Mouse (Mus musculus) limb, embryonic 12.5 days (tissue): ENCODE results near the gene Aunip. TPM values are rescaled to one million over a fixed set of nuclear protein-coding genes. Genes with fewer than 3 reads are reported as not detected.

Source experiments
- ATAC-seq: fragments of 200-750 bp; cut with Nextera tagmentation; 2 replicates; pipeline ENCODE4 v1.8.0; 2017; ENCODE audit warnings: low read depth, moderate TSS enrichment; ENCODE audit not compliant: insufficient number of reproducible peaks, insufficient read depth, low FRiP score, low TSS enrichment
- H3K27ac ChIP-seq: fragments of 300-500 bp; sonication (generic); 2 replicates; pipeline ENCODE4 v1.5.1; 2016; ENCODE audit warnings: mild to moderate bottlenecking, moderate library complexity
- H3K27me3 ChIP-seq: fragments of 300-500 bp; sonication (generic); 2 replicates; pipeline ENCODE4 v1.6.1; 2016; ENCODE audit warnings: mild to moderate bottlenecking, moderate library complexity
- H3K36me3 ChIP-seq: fragments of 300-500 bp; sonication (generic); 2 replicates; pipeline ENCODE4 v1.6.1; 2016; ENCODE audit warnings: mild to moderate bottlenecking, moderate library complexity
- H3K4me1 ChIP-seq: fragments of 300-500 bp; sonication (generic); replicated peaks from 2 replicates; pipeline ENCODE4 v1.6.1; 2016
- H3K4me2 ChIP-seq: fragments of 300-500 bp; sonication (generic); 2 replicates; pipeline ENCODE4 v1.6.1; 2016; ENCODE audit warnings: mild to moderate bottlenecking, moderate library complexity
- H3K4me3 ChIP-seq: fragments of 300-500 bp; sonication (generic); replicated peaks from 2 replicates; pipeline ENCODE4 v1.5.1; 2016; ENCODE audit warnings: mild to moderate bottlenecking
- H3K9ac ChIP-seq: fragments of 300-500 bp; sonication (generic); replicated peaks from 2 replicates; pipeline ENCODE4 v1.6.1; 2016; ENCODE audit warnings: mild to moderate bottlenecking, moderate library complexity
- H3K9me3 ChIP-seq: fragments of 300-500 bp; sonication (generic); 2 replicates; pipeline ENCODE4 v1.6.1; 2016; ENCODE audit warnings: mild to moderate bottlenecking, moderate library complexity
- WGBS: fragments of 180-500 bp; shearing (Covaris S2); methylation state at CpG from one replicate; pipeline ENCODE4 v1.1.7; 2016; 5-methylcytosine and 5-hydroxymethylcytosine counted together
- polyA plus RNA-seq: library from polyadenylated mRNA; unstranded; fragments of >200 nt; fragmentation: Nextera tagmentation; extraction: Ambion mirVana; gene quantifications from 2 replicates; pipeline ENCODE4 v1.2.1, GENCODE M21; 2016

Aunip gene
- 15.8 and 16.5 TPM in 2 replicates for polyA plus RNA-seq

GRCm38 (mm10) chr4:134510845-134511411 lies at the start of gene Aunip:
Aunip (plus strand) TSS chr4:134510999.
- H3K4me1 ChIP-seq, result peaks cover 15% of the 10 kb centered on the region
- peak within 1 kb of the TSS; percentile 69 for H3K9ac ChIP-seq
- peak within 1 kb of the TSS; percentile 88 for H3K4me2 ChIP-seq
- under 1% methylated on average over 42 of the region's 42 CpGs for WGBS
- H3K27ac ChIP-seq, result peak within 1 kb of the TSS; percentile 74; the same call in 1 of the 2 replicates
- peak; percentile 92 for ATAC-seq
- H3K36me3 ChIP-seq, result no peaks in the 10 kb centered on the region; the same call in 1 of the 2 replicates
- H3K4me3 ChIP-seq, result peak within 1 kb of the TSS; percentile 64
- H3K27me3 ChIP-seq, result no peaks in the 10 kb centered on the region
- no peaks in the 10 kb centered on the region for H3K9me3 ChIP-seq

- Histone ChIP-seq H3K4me3 (no peak overlapping the region), H3K27me3 (peaks cover 2% of the 10 kb centered on the region; the same call in 1 of the 2 replicates), H3K4me2 (no peak overlapping the region), H3K36me3 (no peaks in the 10 kb centered on the region), H3K27ac (no peak overlapping the region), H3K4me1 (0 out of 2 replicates have a peak, but pooled peaks cover 3% of the 10 kb centered on the region), H3K9ac (no peak overlapping the region), H3K9me3 (no peaks in the 10 kb centered on the region)
- no peak for ATAC-seq
- 78% methylated on average over 5 of the region's 5 CpGs for WGBS
Measured at GRCm38 (mm10) chr4:134461252-134461651, 49.5 kb upstream of the Aunip start.

GRCm38 (mm10) chr4:134465789-134466188 lies 45.0 kb upstream of the Aunip start:
- Histone ChIP-seq H3K36me3 (peaks cover 3% of the 10 kb centered on the region), H3K9ac (no peak overlapping the region), H3K27me3 (no peaks in the 10 kb centered on the region; the same call in 1 of the 2 replicates), H3K4me3 (no peak overlapping the region), H3K4me1 (peaks cover 20% of the 10 kb centered on the region), H3K4me2 (no peak overlapping the region), H3K27ac (no peak overlapping the region), H3K9me3 (no peaks in the 10 kb centered on the region)
- no peak for ATAC-seq
- 52% methylated on average over 12 of the region's 12 CpGs for WGBS

GRCm38 (mm10) chr4:134466381-134467262 lies 44.2 kb upstream of the Aunip start:
- peaks cover 10% of the 10 kb centered on the region for H3K36me3 ChIP-seq
- no peak overlapping the region; the same call in 1 of the 2 replicates for H3K4me3 ChIP-seq
- H3K27me3 ChIP-seq, result no peaks in the 10 kb centered on the region; the same call in 1 of the 2 replicates
- H3K4me1 ChIP-seq, result peaks cover 20% of the 10 kb centered on the region
- H3K4me2 ChIP-seq, result peak overlapping the region; percentile 88
- WGBS, result 81% methylated on average over 11 of the region's 11 CpGs
- H3K27ac ChIP-seq, result no peak overlapping the region
- ATAC-seq, result no peak
- H3K9me3 ChIP-seq, result no peaks in the 10 kb centered on the region
- H3K9ac ChIP-seq, result no peak overlapping the region

- Histone ChIP-seq H3K27me3 (no peaks in the 10 kb centered on the region; the same call in 1 of the 2 replicates), H3K9me3 (no peaks in the 10 kb centered on the region), H3K4me3 (peak overlapping the region; percentile 98), H3K4me2 (peak overlapping the region; percentile 88), H3K36me3 (peaks cover 20% of the 10 kb centered on the region), H3K27ac (peak overlapping the region; percentile 92), H3K9ac (peak overlapping the region; percentile 91), H3K4me1 (peaks cover 20% of the 10 kb centered on the region)
- under 1% methylated on average over 31 of the region's 31 CpGs for WGBS
- peak; percentile 46 for ATAC-seq
Measured at GRCm38 (mm10) chr4:134467435-134468214, 43.2 kb upstream of the Aunip start.

- H3K9me3 ChIP-seq, result no peaks in the 10 kb centered on the region
- H3K36me3 ChIP-seq, result peaks cover 25% of the 10 kb centered on the region
- H3K4me1 ChIP-seq, result peaks cover 20% of the 10 kb centered on the region
- peak; percentile 95 for ATAC-seq
- peak within 1 kb of the TSS; percentile 88 for H3K4me2 ChIP-seq
- H3K27me3 ChIP-seq, result no peaks in the 10 kb centered on the region; the same call in 1 of the 2 replicates
- under 1% methylated on average over 31 of the region's 31 CpGs for WGBS
- H3K4me3 ChIP-seq, result peak within 1 kb of the TSS; percentile 98
- H3K27ac ChIP-seq, result peak within 1 kb of the TSS; percentile 92
- H3K9ac ChIP-seq, result peak within 1 kb of the TSS; percentile 91
Measured at GRCm38 (mm10) chr4:134468215-134468575, 42.6 kb upstream of the Aunip start, which contains the start of gene Stmn1. Stmn1 (plus strand) TSS chr4:134468320.

- peaks cover 27% of the 10 kb centered on the region for H3K36me3 ChIP-seq
- H3K9ac ChIP-seq, result peak overlapping the region; percentile 91
- under 1% methylated on average over 68 of the region's 68 CpGs for WGBS
- peak overlapping the region; percentile 92 for H3K27ac ChIP-seq
- peak overlapping the region; percentile 98 for H3K4me3 ChIP-seq
- no peaks in the 10 kb centered on the region for H3K9me3 ChIP-seq
- H3K4me1 ChIP-seq, result peaks cover 20% of the 10 kb centered on the region
- H3K4me2 ChIP-seq, result peak overlapping the region; percentile 88
- ATAC-seq, result peak; percentile 73
- H3K27me3 ChIP-seq, result no peaks in the 10 kb centered on the region; the same call in 1 of the 2 replicates
Measured at GRCm38 (mm10) chr4:134468578-134469266, 42.1 kb upstream of the Aunip start.

- H3K9ac ChIP-seq, result peak overlapping the region; percentile 91; the same call in 1 of the 2 replicates
Measured at GRCm38 (mm10) chr4:134469341-134469796, 41.4 kb upstream of the Aunip start.

GRCm38 (mm10) chr4:134469985-134470384 lies 40.8 kb upstream of the Aunip start:
- H3K4me2 ChIP-seq, result peak overlapping the region; percentile 88
- H3K27me3 ChIP-seq, result no peaks in the 10 kb centered on the region; the same call in 1 of the 2 replicates
- peaks cover 20% of the 10 kb centered on the region for H3K4me1 ChIP-seq
- no peak overlapping the region for H3K27ac ChIP-seq
- H3K9me3 ChIP-seq, result no peaks in the 10 kb centered on the region
- H3K36me3 ChIP-seq, result peaks cover 39% of the 10 kb centered on the region
- ATAC-seq, result no peak
- 0 out of 2 replicates have a peak overlapping the region, but pooled peaks have one; percentile 44 for H3K9ac ChIP-seq
- peak overlapping the region; percentile 98 for H3K4me3 ChIP-seq
- 77% methylated on average over 3 of the region's 3 CpGs for WGBS

More at GRCm38 (mm10) chr4:134469341-134469796, 41.4 kb upstream of the Aunip start:
- Histone ChIP-seq H3K4me3 (peak overlapping the region; percentile 98), H3K27me3 (no peaks in the 10 kb centered on the region; the same call in 1 of the 2 replicates), H3K4me1 (peaks cover 20% of the 10 kb centered on the region), H3K4me2 (peak overlapping the region; percentile 88), H3K36me3 (peaks cover 33% of the 10 kb centered on the region), H3K9me3 (no peaks in the 10 kb centered on the region), H3K27ac (0 out of 2 replicates have a peak overlapping the region, but pooled peaks have one; percentile 92)
- no peak for ATAC-seq
- WGBS, result 32% methylated on average over 6 of the region's 6 CpGs

- Histone ChIP-seq H3K27me3 (no peaks in the 10 kb centered on the region), H3K36me3 (peaks cover 54% of the 10 kb centered on the region), H3K9ac (no peak overlapping the region), H3K4me3 (no peak overlapping the region), H3K27ac (no peak overlapping the region), H3K9me3 (no peaks in the 10 kb centered on the region), H3K4me2 (no peak overlapping the region), H3K4me1 (peaks cover 18% of the 10 kb centered on the region)
- no peak for ATAC-seq
Measured at GRCm38 (mm10) chr4:134471469-134471868, 39.3 kb upstream of the Aunip start.
